Mouse (Mus musculus) cortical plate, adult 2 months (tissue): Measurements from ENCODE around the gene Esm1.

Experiments
- CTCF ChIP-seq: fragments of 200-500 bp; IDR thresholded peaks from 2 replicates; pipeline ENCODE4 v1.5.1; 2011; ENCODE audit warnings: mild to moderate bottlenecking, control low read depth, low read length; ENCODE audit not compliant: insufficient read depth; ENCODE audit errors: extremely low read depth
- POLR2A ChIP-seq: fragments of 200-500 bp; IDR thresholded peaks from 2 replicates; pipeline ENCODE4 v1.6.1; 2011; ENCODE audit warnings: mild to moderate bottlenecking, low read length, control low read depth; ENCODE audit not compliant: insufficient read depth; ENCODE audit errors: extremely low read depth

GRCm38 (mm10) chr13:113266495-113266951, 57.1 kb downstream of the Esm1 start:
- peak; percentile 66 for TF ChIP-seq CTCF
- TF ChIP-seq POLR2A = no peak
